Mouse (Mus musculus) erythroid progenitor cell, adult 5-6 weeks (primary cell): Measurements from ENCODE around the gene Ddx21. TPM values are rescaled to one million over a fixed set of nuclear protein-coding genes. Genes with fewer than 3 reads are reported as not detected.

ENCODE experiments used
- ATAC-seq: replicated peaks from 2 replicates; pipeline ENCODE4 v1.8.0; 2016; ENCODE audit warnings: moderate number of reproducible peaks, mild to moderate bottlenecking, moderate TSS enrichment, inconsistent platforms; ENCODE audit not compliant: poor library complexity, low FRiP score, severe bottlenecking
- total RNA-seq, 2 experiments: library from RNA; stranded (forward) in 1 of 2; stranded (reverse) in 1 of 2; fragments of 150-400 nt in 1 of 2; fragments of 186-747, 209-891 nt in 1 of 2; gene quantifications; 2 replicates each; pipeline versions ENCODE4 v1.2.3 to v1.2.4; 2015 to 2017; ENCODE audit warnings: low replicate concordance in 2 of 2

The Ddx21 gene
- total RNA-seq, 2 experiments from 2014 or later = 16.3 to 21.0 TPM

GRCm38 (mm10) chr10:62575001-62575400 lies 27.1 kb downstream of the Ddx21 start:
- ATAC-seq = no peak

- no peak for ATAC-seq
Observed at GRCm38 (mm10) chr10:62570126-62570871, 31.8 kb downstream of the Ddx21 start.

DNA sequence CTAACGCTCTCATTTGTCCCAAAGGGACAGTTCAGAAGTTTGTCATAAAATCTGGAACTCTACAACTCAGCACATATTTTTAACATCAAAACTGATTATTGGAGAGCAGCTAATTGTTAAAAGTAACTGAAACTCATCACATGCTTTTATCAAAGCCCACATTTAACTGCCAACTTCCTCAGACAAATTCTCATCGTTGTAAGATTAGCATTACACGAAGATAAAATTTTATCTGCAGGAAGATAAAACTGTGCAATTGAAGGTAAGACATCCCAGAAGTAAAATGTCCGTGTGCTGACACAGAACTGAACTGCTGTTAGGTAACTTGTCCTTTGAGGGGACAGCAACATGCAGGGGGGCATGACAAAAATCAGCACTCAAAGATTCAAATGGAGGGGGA lies 33.2 kb downstream of the Ddx21 start:
- ATAC-seq = no peak

DNA sequence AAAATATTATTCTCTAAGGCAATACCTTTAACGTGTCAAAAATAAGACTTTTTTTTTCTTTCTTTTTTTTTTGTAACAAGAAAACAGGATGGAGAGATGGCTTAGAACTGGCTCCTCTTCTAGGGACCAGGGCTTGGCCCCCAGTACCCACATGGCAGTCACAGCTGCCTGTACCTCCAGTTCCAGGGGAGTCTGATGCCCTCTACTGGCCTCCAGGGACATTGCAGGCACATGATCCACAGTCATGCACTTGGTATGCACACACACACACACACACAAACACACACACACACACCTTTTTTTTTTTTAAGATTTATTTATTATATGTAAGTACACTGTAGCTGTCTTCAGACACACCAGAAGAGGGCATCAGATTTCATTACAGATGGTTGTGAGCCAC lies 44.3 kb downstream of the Ddx21 start:
- ATAC-seq = peak; percentile 72

DNA sequence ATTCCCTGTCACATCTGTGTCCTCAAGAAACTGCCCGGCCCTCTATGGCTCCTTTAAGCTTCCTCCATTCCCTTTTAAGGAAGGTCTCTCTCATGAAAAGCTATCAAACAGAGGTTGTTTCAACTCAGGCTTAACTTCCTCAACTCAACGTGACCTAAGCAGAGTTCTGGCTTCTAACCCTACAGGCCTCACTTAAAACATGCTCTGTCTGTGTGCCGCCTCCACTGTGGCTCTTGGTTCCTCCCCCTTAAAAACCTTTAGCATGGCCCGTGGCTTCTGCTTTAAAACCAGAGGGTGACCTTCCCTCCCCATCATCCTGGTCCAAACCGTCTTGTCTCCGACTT lies 45.6 kb downstream of the Ddx21 start:
- ATAC-seq = no peak

GRCm38 (mm10) chr10:62555705-62556557 lies 46.1 kb downstream of the Ddx21 start:
- no peak for ATAC-seq

DNA sequence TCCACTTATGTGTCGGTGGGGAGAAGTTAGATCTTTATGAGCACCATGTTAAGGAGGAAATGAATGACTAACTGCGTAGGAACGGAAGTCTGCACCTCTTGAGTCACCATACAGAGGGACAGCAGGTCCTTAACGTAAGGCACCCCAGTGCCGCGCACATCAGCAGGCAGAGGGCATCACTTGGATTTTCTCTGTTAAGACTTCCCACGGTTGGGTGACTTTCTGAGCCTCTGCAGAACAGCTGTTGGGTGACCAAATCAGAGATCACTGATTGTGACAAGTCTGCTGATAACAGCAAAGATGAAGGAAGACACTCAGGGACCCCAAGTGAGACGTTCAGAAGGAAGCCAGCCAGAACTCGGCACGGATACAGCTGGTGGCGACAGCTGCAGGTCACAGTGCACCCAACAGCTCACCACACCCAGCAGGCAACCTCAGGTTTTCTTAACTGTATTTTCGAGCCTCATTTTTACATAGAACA lies 48.4 kb downstream of the Ddx21 start:
- ATAC-seq = no peak

GRCm38 (mm10) chr10:62550787-62551300 lies 51.2 kb downstream of the Ddx21 start:
- ATAC-seq = no peak

DNA sequence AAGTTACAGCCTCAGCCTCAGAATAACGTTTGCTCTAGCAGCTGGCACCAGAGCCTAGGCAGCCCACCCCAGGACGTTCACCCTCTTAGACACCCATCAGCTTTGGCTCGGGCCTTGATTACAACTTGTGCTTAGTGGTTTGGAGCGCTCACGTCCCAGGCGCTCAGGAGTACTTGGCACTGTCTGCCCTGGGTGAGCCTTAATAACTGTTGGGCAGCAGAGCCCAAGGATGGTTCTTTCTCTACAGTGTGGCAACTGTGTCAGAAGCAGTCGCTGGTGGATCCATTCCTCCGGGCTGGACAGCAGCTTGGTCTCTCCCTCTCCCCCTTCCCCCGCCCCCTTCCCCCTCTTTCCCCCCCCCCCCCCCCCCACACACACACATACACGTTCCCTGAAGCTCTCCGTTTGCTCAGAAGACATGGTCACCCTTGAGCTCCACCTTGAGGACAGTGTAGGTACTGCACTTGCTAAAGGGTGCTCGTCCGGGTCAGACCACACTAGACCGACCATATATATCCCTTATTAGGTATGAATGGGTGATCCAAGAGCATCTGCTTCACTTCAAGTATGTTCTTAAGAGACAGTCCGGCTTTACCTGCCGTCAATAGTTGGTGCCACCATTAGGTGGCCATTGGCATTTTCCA lies 52.4 kb downstream of the Ddx21 start:
- peak; percentile 86 for ATAC-seq

DNA sequence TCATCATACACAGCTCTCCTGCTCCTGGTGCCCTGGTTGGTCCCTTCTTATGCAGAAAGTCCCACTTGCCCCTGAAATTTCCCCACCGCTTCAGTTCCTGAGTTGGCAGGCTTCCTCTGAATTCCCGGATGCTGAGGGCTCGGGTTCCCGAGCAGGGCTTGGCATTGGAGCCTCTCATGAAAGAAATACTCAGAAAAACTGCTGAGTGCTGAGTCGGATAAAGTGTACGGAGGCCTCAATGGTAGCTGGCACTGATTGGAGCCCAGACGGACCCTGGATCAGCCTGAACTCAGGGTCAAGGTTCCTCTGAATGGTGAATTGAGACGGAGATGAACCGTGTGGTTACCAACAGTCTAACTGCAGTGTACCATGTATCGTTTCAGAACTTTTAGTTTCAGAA lies 55.6 kb downstream of the Ddx21 start:
- no peak for ATAC-seq

DNA sequence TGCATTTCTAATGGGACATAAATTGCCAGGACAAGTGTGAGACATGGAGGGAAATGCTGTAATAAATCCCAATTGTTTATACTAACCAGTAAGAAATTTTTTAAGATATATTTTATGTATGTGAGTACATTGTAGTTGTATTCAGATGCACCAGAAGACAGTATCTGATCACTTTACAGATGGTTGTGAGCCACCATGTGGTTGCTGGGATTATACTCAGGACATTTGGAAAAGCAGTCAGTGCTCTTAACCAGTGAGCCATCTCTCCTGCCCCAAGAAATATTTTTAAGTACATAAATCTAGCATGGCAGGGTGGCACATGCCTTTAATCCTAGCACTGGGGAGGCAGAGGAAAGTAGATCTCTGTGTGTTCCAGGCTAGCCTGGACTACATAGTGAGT lies 56.3 kb downstream of the Ddx21 start:
- ATAC-seq = no peak

DNA sequence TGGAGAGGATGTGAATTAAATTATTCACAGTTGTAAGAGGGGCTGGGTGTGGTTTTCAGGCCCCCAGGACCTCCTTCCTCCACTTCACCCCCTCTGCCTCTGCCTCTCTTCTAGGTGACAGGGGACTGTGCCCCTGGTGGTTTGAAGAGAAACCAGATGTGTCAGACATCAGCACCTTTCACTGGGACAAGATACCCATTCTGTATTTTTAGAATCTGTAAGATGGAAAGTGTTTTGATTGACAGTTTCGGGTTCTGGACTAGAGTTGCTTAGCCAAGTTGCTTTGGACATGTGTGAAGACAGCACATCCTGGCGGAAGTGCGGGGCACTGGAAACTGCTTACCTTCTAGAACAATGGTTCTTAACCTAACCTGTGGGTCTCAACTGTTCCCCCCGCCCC lies 57.8 kb downstream of the Ddx21 start:
- ATAC-seq = no peak

DNA sequence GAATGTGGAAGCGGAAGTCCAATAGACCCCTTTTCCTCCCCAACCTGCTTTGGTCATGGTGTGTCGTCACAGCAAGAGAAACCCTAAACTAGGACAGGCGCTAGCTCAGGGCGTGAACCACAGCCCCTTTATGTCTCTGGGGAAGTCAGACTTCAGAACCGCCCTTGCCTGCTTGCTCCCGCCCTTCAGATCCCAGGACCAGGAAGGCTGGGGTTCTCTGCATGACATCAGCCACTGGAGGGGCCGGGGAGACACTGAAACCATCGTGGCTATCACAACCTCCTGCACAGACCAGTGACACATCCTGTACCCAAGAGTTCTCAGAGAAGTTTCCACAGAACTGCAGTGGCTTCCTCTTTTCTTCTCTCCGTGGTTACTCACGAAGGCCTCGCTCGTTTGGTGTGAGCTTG lies 58.7 kb downstream of the Ddx21 start:
- ATAC-seq = no peak

GRCm38 (mm10) chr10:62542928-62543327 lies 59.2 kb downstream of the Ddx21 start:
- ATAC-seq = no peak

DNA sequence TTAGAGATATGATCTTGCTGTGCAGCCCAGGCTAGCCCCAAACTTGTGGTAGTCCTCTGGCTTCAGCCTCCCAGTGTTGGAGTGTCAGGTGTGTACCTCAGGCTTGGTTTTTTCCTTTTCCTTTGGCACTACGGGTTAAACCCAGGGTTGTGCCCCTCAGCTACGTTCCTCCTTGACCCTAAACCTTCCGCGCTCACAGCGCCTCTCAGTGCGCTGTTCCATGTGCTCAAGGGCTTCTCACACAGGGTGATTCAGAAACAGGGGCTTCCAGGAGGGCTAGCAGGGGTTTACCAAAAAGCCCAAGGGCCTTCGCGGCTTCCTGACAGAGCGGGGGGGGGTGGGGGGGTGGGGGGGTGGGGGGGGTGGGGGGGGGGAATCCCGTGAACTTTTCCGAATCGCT lies 59.6 kb downstream of the Ddx21 start:
- no peak for ATAC-seq

- no peak for ATAC-seq
Observed at GRCm38 (mm10) chr10:62541499-62541898, 60.6 kb downstream of the Ddx21 start.

- ATAC-seq = no peak
Observed at GRCm38 (mm10) chr10:62540800-62541199, 61.3 kb downstream of the Ddx21 start.

DNA sequence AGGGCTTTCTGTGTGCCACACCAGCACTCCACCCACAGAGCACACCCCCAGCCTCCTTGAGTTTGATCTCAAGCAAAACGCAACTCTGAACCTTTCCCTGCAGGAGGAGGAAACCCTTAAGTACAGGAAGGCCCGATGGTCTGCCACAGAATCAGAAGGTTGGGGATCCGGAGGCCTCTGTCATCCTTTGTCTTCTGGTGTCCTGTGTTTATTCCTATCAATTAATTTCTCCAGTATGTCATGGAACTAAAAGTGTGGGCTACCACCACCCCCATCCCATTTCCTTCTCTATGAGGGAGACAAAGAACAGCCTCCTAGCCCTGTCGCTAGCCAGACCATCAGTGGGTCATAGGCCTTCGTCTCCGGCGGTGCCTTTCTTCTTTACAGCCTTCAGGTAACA lies 67.6 kb downstream of the Ddx21 start:
- ATAC-seq = no peak

DNA sequence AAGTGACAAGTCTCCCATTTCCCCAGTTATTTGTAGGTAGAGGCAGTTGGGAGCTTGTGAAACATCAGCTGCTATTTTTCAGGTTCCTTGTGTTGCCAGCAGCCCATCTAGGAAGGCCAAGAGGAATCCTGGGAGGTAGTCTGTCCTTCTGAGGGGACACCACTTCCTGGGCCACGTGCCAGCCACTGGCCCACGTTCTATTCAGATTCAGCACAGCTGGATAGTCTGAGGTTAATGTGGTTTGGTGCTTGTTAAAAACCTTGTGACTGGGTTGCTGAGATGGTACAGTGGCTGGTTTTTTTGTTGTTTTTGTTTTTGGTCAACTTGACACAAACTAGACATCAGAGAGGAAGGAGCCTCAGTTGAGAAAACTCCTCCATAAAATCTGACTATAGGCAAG lies 69.2 kb downstream of the Ddx21 start:
- no peak for ATAC-seq
